Mouse (Mus musculus): ENCODE data around the gene Ift80. TPM values are rescaled to one million over a fixed set of nuclear protein-coding genes. Genes with fewer than 3 reads are reported as not detected.

Gene Ift80
- polyA plus RNA-seq, 1 experiment from 2014 or later: 10.0 TPM

- Histone ChIP-seq H3K4me2 (replicated peaks) (no peak overlapping the region), H3K27me3 (no peaks in the 10 kb centered on the region), H3K4me1 (replicated peaks) (no peaks in the 10 kb centered on the region), H3K4me3 (replicated peaks) (no peak overlapping the region), H3K27ac (no peak overlapping the region), H3K9ac (replicated peaks) (no peak overlapping the region), H3K36me3 (0 out of 2 replicates have a peak, but pooled peaks cover 2% of the 10 kb centered on the region), H3K9me3 (no peaks in the 10 kb centered on the region)
- ATAC-seq: no peak
- WGBS: 93% methylated on average over 10 of the region's 10 CpGs
Observed at GRCm38 (mm10) chr3:68979187-68979586, 25.2 kb downstream of the Ift80 start.

- Histone ChIP-seq H3K4me3 (replicated peaks) (no peak overlapping the region), H3K27me3 (no peaks in the 10 kb centered on the region), H3K9me3 (no peaks in the 10 kb centered on the region), H3K9ac (replicated peaks) (no peak overlapping the region), H3K27ac (no peak overlapping the region), H3K36me3 (0 out of 2 replicates have a peak, but pooled peaks cover 2% of the 10 kb centered on the region), H3K4me1 (replicated peaks) (no peaks in the 10 kb centered on the region), H3K4me2 (replicated peaks) (no peak overlapping the region)
- 96% methylated on average over 4 of the region's 4 CpGs for WGBS
- no peak for ATAC-seq
Observed at GRCm38 (mm10) chr3:68977696-68978095, 26.7 kb downstream of the Ift80 start.

GRCm38 (mm10) chr3:68975533-68976490 lies 28.6 kb downstream of the Ift80 start:
- 0 out of 2 replicates have a peak, but pooled peaks cover 2% of the 10 kb centered on the region for H3K36me3 ChIP-seq
- ATAC-seq: no peak
- no peak overlapping the region for H3K4me2 ChIP-seq (replicated peaks)
- WGBS: 55% methylated on average over 9 of the region's 9 CpGs
- no peak overlapping the region for H3K4me3 ChIP-seq (replicated peaks)
- H3K9ac ChIP-seq (replicated peaks): no peak overlapping the region
- no peaks in the 10 kb centered on the region for H3K9me3 ChIP-seq
- H3K4me1 ChIP-seq (replicated peaks): no peaks in the 10 kb centered on the region
- no peak overlapping the region for H3K27ac ChIP-seq
- no peaks in the 10 kb centered on the region for H3K27me3 ChIP-seq

GRCm38 (mm10) chr3:68974639-68975532 lies 29.5 kb downstream of the Ift80 start:
- Histone ChIP-seq H3K27ac (no peak overlapping the region), H3K4me2 (replicated peaks) (no peak overlapping the region), H3K9ac (replicated peaks) (no peak overlapping the region), H3K4me1 (replicated peaks) (no peaks in the 10 kb centered on the region), H3K27me3 (no peaks in the 10 kb centered on the region), H3K9me3 (no peaks in the 10 kb centered on the region), H3K4me3 (replicated peaks) (no peak overlapping the region), H3K36me3 (0 out of 2 replicates have a peak, but pooled peaks cover 2% of the 10 kb centered on the region)
- ATAC-seq: no peak
- WGBS: 93% methylated on average over 8 of the region's 8 CpGs

- Histone ChIP-seq H3K4me1 (replicated peaks) (no peaks in the 10 kb centered on the region), H3K27ac (no peak overlapping the region), H3K9ac (replicated peaks) (no peak overlapping the region), H3K27me3 (no peaks in the 10 kb centered on the region), H3K4me2 (replicated peaks) (no peak overlapping the region), H3K9me3 (no peaks in the 10 kb centered on the region), H3K36me3 (no peaks in the 10 kb centered on the region), H3K4me3 (replicated peaks) (no peak overlapping the region)
- WGBS: 92% methylated on average over 1 of the region's 1 CpGs
- no peak for ATAC-seq
Observed at GRCm38 (mm10) chr3:68973574-68973973, 30.8 kb downstream of the Ift80 start.

GRCm38 (mm10) chr3:68969091-68969590 lies 35.2 kb downstream of the Ift80 start:
- WGBS: 94% methylated on average over 3 of the region's 3 CpGs
- H3K9ac ChIP-seq (replicated peaks): no peak overlapping the region
- H3K27ac ChIP-seq: no peak overlapping the region
- no peaks in the 10 kb centered on the region for H3K4me1 ChIP-seq (replicated peaks)
- no peak for ATAC-seq
- no peak overlapping the region for H3K4me2 ChIP-seq (replicated peaks)
- H3K9me3 ChIP-seq: no peaks in the 10 kb centered on the region
- H3K4me3 ChIP-seq (replicated peaks): no peak overlapping the region
- H3K36me3 ChIP-seq: peaks cover 32% of the 10 kb centered on the region
- H3K27me3 ChIP-seq: no peaks in the 10 kb centered on the region

- no peaks in the 10 kb centered on the region for H3K9me3 ChIP-seq
- no peak overlapping the region for H3K4me2 ChIP-seq (replicated peaks)
- H3K4me3 ChIP-seq (replicated peaks): no peak overlapping the region
- no peak overlapping the region for H3K9ac ChIP-seq (replicated peaks)
- H3K4me1 ChIP-seq (replicated peaks): no peaks in the 10 kb centered on the region
- no peaks in the 10 kb centered on the region for H3K27me3 ChIP-seq
- WGBS: 89% methylated on average over 6 of the region's 6 CpGs
- H3K27ac ChIP-seq: no peak overlapping the region
- ATAC-seq: no peak
- H3K36me3 ChIP-seq: peaks cover 35% of the 10 kb centered on the region
Observed at GRCm38 (mm10) chr3:68967404-68967803, 37.0 kb downstream of the Ift80 start.

GRCm38 (mm10) chr3:68966527-68967285 lies 37.7 kb downstream of the Ift80 start:
- H3K9ac ChIP-seq (replicated peaks): no peak overlapping the region
- no peaks in the 10 kb centered on the region for H3K27me3 ChIP-seq
- no peaks in the 10 kb centered on the region for H3K9me3 ChIP-seq
- no peaks in the 10 kb centered on the region for H3K4me1 ChIP-seq (replicated peaks)
- H3K4me3 ChIP-seq (replicated peaks): no peak overlapping the region
- ATAC-seq: no peak
- H3K27ac ChIP-seq: no peak overlapping the region
- no peak overlapping the region for H3K4me2 ChIP-seq (replicated peaks)
- WGBS: 97% methylated on average over 6 of the region's 6 CpGs
- H3K36me3 ChIP-seq: peaks cover 38% of the 10 kb centered on the region

- no peaks in the 10 kb centered on the region for H3K27me3 ChIP-seq
- no peak overlapping the region for H3K4me2 ChIP-seq (replicated peaks)
Observed at GRCm38 (mm10) chr3:68964682-68965081, 39.7 kb downstream of the Ift80 start.

GRCm38 (mm10) chr3:68957413-68957812 lies 47.0 kb downstream of the Ift80 start:
- Histone ChIP-seq H3K4me1 (replicated peaks) (no peaks in the 10 kb centered on the region), H3K4me3 (replicated peaks) (no peak overlapping the region), H3K9me3 (no peaks in the 10 kb centered on the region), H3K27me3 (no peaks in the 10 kb centered on the region), H3K4me2 (replicated peaks) (no peak overlapping the region), H3K36me3 (peaks cover 17% of the 10 kb centered on the region), H3K27ac (no peak overlapping the region), H3K9ac (replicated peaks) (no peak overlapping the region)
- ATAC-seq: no peak
- 93% methylated on average over 3 of the region's 3 CpGs for WGBS

More at GRCm38 (mm10) chr3:68964682-68965081, 39.7 kb downstream of the Ift80 start:
- no peak for ATAC-seq
- no peak overlapping the region for H3K27ac ChIP-seq
- H3K4me1 ChIP-seq (replicated peaks): no peaks in the 10 kb centered on the region
- H3K4me3 ChIP-seq (replicated peaks): no peak overlapping the region
- H3K9ac ChIP-seq (replicated peaks): no peak overlapping the region
- H3K36me3 ChIP-seq: peaks cover 46% of the 10 kb centered on the region
- no peaks in the 10 kb centered on the region for H3K9me3 ChIP-seq

- 70% methylated on average over 4 of the region's 4 CpGs for WGBS
- Histone ChIP-seq H3K4me1 (replicated peaks) (no peaks in the 10 kb centered on the region), H3K27me3 (no peaks in the 10 kb centered on the region), H3K9me3 (no peaks in the 10 kb centered on the region), H3K4me2 (replicated peaks) (no peak overlapping the region), H3K27ac (no peak overlapping the region), H3K4me3 (replicated peaks) (no peak overlapping the region), H3K9ac (replicated peaks) (no peak overlapping the region), H3K36me3 (peaks cover 13% of the 10 kb centered on the region)
- no peak for ATAC-seq
Observed at GRCm38 (mm10) chr3:68956454-68956853, 47.9 kb downstream of the Ift80 start.

All from midbrain, embryonic 13.5 days (tissue).